Mouse (Mus musculus): ENCODE data around the gene Rps16. TPM values are rescaled to one million over a fixed set of nuclear protein-coding genes. Genes with fewer than 3 reads are reported as not detected.

Rps16 gene
- polyA plus RNA-seq, 1 experiment = 4,542 TPM

DNA sequence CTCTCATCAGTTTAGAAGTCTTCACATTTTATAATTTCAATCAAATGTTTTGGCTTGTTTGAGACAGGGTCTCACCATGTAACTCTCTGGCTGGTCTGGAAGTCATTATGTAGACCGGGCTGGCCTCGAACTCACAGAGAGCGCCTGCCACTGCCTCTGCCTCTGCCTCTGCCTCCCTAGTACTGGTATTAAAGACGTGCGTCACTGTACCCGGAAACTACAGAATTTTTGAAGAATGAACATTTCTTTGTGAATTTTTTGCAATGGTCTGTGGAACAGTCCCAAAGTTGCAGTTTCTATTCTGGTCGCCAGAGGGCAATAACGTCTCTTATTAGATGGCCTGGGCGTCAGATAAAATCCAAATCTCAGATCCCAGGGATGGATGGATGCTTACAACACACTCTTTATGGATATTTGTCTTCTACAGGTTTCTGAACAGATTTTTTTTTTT lies 22.7 kb downstream of the Rps16 start:
- Histone ChIP-seq H3K4me3 (peak overlapping the region; percentile 86), H3K27me3 (ENCODE audit: control insufficient read depth, insufficient read depth, insufficient read length) (no peaks in the 10 kb centered on the region), H3K36me3 (ENCODE audit: control insufficient read depth, insufficient read depth) (no peaks in the 10 kb centered on the region), H3K4me2 (ENCODE audit: low read depth) (peak overlapping the region; percentile 71), H3ac (ENCODE audit: control insufficient read depth, insufficient read length) (no peak overlapping the region), H3K79me2 (ENCODE audit: control insufficient read depth, insufficient read depth) (peaks cover 43% of the 10 kb centered on the region)
- TF ChIP-seq USF1 (IDR thresholded peaks at IDR 0.05; ENCODE audit: low read depth) (no peak), POLR2A (IDR thresholded peaks at IDR 0.05; ENCODE audit: insufficient read length, low read depth) (no peak), REST (IDR thresholded peaks at IDR 0.05; ENCODE audit: insufficient read depth, insufficient read length) (no peak), SRF (IDR thresholded peaks at IDR 0.05; ENCODE audit: control insufficient read depth, insufficient read length, low read depth) (no peak), CEBPB (IDR thresholded peaks at IDR 0.05; ENCODE audit: insufficient read depth, poor library complexity, severe bottlenecking) (no peak), TCF12 (IDR thresholded peaks at IDR 0.05; ENCODE audit: insufficient read depth, poor library complexity, severe bottlenecking) (no peak), E2F4 (IDR thresholded peaks at IDR 0.05; ENCODE audit: insufficient read depth) (no peak), POLR2AphosphoS2 (IDR thresholded peaks at IDR 0.05; ENCODE audit: insufficient read length, low read depth) (no peak), MAX (IDR thresholded peaks at IDR 0.05; ENCODE audit: low read depth) (no peak)

DNA sequence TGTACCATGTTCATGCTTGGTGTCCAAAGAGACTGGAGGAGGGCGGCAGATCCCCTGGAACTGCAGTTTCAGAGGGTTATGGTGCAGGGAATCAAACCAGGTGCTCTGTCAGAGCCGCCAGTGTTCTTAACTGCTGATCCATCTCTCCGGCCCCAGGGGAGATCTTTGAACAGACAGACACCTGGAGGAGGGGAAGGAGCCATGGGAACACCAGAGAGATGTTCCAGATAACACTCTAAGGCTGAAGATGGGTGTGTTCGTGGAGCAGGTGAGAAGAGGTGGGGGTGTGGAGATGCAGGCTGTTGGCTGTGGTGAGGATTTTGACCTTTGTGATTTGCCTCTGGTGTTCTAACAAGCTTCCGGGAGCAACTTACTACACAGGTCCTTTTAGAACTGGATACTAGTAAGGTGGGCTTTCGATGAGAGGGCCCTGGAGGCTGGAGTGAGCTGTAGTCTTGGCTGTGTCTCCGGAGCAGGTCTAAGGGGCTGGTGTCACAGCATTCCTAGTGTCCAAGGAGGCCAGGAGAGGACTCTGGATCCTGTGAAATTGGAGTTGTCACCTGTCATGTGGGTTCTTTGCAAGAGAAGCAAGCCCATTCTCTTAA lies 23.5 kb downstream of the Rps16 start:
- H3K4me2 ChIP-seq (ENCODE audit: low read depth) = no peak overlapping the region
- H3K27me3 ChIP-seq (ENCODE audit: control insufficient read depth, insufficient read depth, insufficient read length) = no peaks in the 10 kb centered on the region

DNA sequence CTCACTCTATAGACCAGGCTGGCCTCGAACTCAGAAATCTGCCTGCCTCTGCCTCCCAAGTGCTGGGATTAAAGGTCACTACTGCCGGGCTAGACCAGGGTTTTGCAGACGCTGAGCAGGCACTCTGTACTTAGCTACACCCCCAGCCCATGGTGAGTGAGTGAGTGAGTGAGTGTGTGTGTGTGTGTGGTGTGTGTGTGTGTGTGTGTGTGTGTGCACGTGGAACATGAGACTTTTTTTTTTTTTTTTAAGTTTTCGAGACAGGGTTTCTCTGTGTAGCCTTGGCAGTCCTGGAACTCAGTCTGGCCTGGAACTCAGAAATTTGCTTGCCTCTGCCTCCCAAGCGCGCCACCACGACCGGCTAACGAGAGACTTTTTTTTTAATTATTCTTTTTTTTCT lies 24.2 kb downstream of the Rps16 start:
- H3K79me2 ChIP-seq (ENCODE audit: control insufficient read depth, insufficient read depth) = peaks cover 45% of the 10 kb centered on the region
- no peak for TF ChIP-seq TCF3 (IDR thresholded peaks at IDR 0.05; ENCODE audit: insufficient read length, low read depth)
- TF ChIP-seq POLR2A (IDR thresholded peaks at IDR 0.05; ENCODE audit: insufficient read length, low read depth) = no peak
- no peak for TF ChIP-seq REST (IDR thresholded peaks at IDR 0.05; ENCODE audit: insufficient read depth, insufficient read length)
- no peak for TF ChIP-seq SRF (IDR thresholded peaks at IDR 0.05; ENCODE audit: control insufficient read depth, insufficient read length, low read depth)
- no peak for TF ChIP-seq TCF12 (IDR thresholded peaks at IDR 0.05; ENCODE audit: insufficient read depth, poor library complexity, severe bottlenecking)
- TF ChIP-seq E2F4 (IDR thresholded peaks at IDR 0.05; ENCODE audit: insufficient read depth) = no peak
- no peak for TF ChIP-seq CEBPB (IDR thresholded peaks at IDR 0.05; ENCODE audit: insufficient read depth, poor library complexity, severe bottlenecking)
- no peak for TF ChIP-seq MAX (IDR thresholded peaks at IDR 0.05; ENCODE audit: low read depth)
- TF ChIP-seq USF1 (IDR thresholded peaks at IDR 0.05; ENCODE audit: low read depth) = no peak
- no peak for TF ChIP-seq MYOD1 (IDR thresholded peaks at IDR 0.05; ENCODE audit: control insufficient read depth in 1 of 3, insufficient read length in 2 of 3, low read depth in 2 of 3)
- TF ChIP-seq MYOG (IDR thresholded peaks at IDR 0.05; ENCODE audit: control insufficient read depth in 1 of 3, insufficient read depth in 1 of 3, insufficient read length in 2 of 3, low read depth in 2 of 3) = no peak
- no peak for TF ChIP-seq POLR2AphosphoS2 (IDR thresholded peaks at IDR 0.05; ENCODE audit: insufficient read length, low read depth)
- H3K27me3 ChIP-seq (ENCODE audit: control insufficient read depth, insufficient read depth, insufficient read length) = no peaks in the 10 kb centered on the region
- no peak overlapping the region for H3ac ChIP-seq (ENCODE audit: control insufficient read depth, insufficient read length)
- peak overlapping the region; percentile 96 for H3K4me3 ChIP-seq
- H3K36me3 ChIP-seq (ENCODE audit: control insufficient read depth, insufficient read depth) = no peaks in the 10 kb centered on the region
- H3K4me2 ChIP-seq (ENCODE audit: low read depth) = peak overlapping the region; percentile 95

More for the DNA sequence above, 23.5 kb downstream of the Rps16 start:
- no peak overlapping the region for H3K4me3 ChIP-seq
- no peaks in the 10 kb centered on the region for H3K36me3 ChIP-seq (ENCODE audit: control insufficient read depth, insufficient read depth)
- no peak overlapping the region for H3ac ChIP-seq (ENCODE audit: control insufficient read depth, insufficient read length)
- TF ChIP-seq USF1 (IDR thresholded peaks at IDR 0.05; ENCODE audit: low read depth) = no peak
- TF ChIP-seq REST (IDR thresholded peaks at IDR 0.05; ENCODE audit: insufficient read depth, insufficient read length) = no peak
- TF ChIP-seq MAX (IDR thresholded peaks at IDR 0.05; ENCODE audit: low read depth) = no peak
- TF ChIP-seq MYOG (IDR thresholded peaks at IDR 0.05; ENCODE audit: control insufficient read depth in 1 of 3, insufficient read depth in 1 of 3, insufficient read length in 2 of 3, low read depth in 2 of 3) = no peak
- no peak for TF ChIP-seq MYOD1 (IDR thresholded peaks at IDR 0.05; ENCODE audit: control insufficient read depth in 1 of 3, insufficient read length in 2 of 3, low read depth in 2 of 3)
- no peak for TF ChIP-seq CEBPB (IDR thresholded peaks at IDR 0.05; ENCODE audit: insufficient read depth, poor library complexity, severe bottlenecking)
- no peak for TF ChIP-seq SRF (IDR thresholded peaks at IDR 0.05; ENCODE audit: control insufficient read depth, insufficient read length, low read depth)
- no peak for TF ChIP-seq TCF12 (IDR thresholded peaks at IDR 0.05; ENCODE audit: insufficient read depth, poor library complexity, severe bottlenecking)
- TF ChIP-seq POLR2A (IDR thresholded peaks at IDR 0.05; ENCODE audit: insufficient read length, low read depth) = no peak
- TF ChIP-seq E2F4 (IDR thresholded peaks at IDR 0.05; ENCODE audit: insufficient read depth) = no peak
- peaks cover 46% of the 10 kb centered on the region for H3K79me2 ChIP-seq (ENCODE audit: control insufficient read depth, insufficient read depth)

DNA sequence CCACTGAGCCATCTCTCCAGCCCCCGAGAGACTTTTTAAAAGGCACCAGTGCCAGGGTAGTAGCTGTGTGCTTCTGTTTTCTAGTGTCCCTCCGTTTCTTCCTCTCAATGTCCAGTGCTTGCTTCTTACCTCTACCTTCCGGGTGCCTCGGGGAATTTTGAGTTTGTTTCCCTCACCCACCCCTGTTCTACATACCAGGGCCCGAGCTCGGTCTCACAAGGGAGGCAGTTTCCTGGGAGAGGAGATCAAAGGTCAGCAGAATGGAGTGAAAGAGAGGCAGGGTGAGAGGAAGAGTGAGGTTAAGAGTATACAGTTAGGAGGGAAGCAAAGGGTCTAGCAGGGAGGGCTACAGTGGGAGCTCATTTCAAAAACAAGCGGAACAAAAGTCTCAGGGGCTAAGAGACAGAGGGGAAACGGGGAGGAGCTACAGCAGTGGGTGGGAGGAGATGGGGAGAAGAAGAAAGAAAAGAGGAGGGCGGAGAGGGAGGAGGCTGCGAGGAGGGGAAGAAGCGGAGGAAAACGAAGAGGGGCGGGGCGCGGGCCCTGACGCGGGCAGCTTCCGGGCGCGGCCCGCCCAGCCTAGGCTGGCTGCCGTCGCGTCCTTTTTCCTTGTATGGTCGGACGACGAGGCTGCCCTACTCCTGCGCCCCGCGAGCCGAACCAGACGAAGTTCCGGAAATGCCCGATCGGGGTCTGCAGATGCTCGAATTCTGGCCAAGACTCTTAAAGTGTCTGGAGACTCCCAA lies 24.9 kb downstream of the Rps16 start:
- Histone ChIP-seq H3K79me2 (ENCODE audit: control insufficient read depth, insufficient read depth) (peaks cover 38% of the 10 kb centered on the region), H3ac (ENCODE audit: control insufficient read depth, insufficient read length) (no peak overlapping the region), H3K27me3 (ENCODE audit: control insufficient read depth, insufficient read depth, insufficient read length) (no peaks in the 10 kb centered on the region), H3K36me3 (ENCODE audit: control insufficient read depth, insufficient read depth) (no peaks in the 10 kb centered on the region), H3K4me2 (ENCODE audit: low read depth) (peak overlapping the region; percentile 100), H3K4me3 (peak overlapping the region; percentile 96)
- TF ChIP-seq POLR2A (IDR thresholded peaks at IDR 0.05; ENCODE audit: insufficient read length, low read depth) (peak; percentile 76), E2F4 (IDR thresholded peaks at IDR 0.05; ENCODE audit: insufficient read depth) (no peak), POLR2AphosphoS2 (IDR thresholded peaks at IDR 0.05; ENCODE audit: insufficient read length, low read depth) (peak; percentile 79), MAX (IDR thresholded peaks at IDR 0.05; ENCODE audit: low read depth) (no peak), SRF (IDR thresholded peaks at IDR 0.05; ENCODE audit: control insufficient read depth, insufficient read length, low read depth) (peak; percentile 89)
